Mouse (Mus musculus) kidney, embryonic 15.5 days (tissue): ENCODE results near the gene Whrn. TPM values are rescaled to one million over a fixed set of nuclear protein-coding genes. Genes with fewer than 3 reads are reported as not detected.

Experiments
- ATAC-seq: fragments of 200-750 bp; cut with Nextera tagmentation; replicated peaks from 2 replicates; pipeline ENCODE4 v1.8.0; 2017; ENCODE audit warnings: moderate TSS enrichment; ENCODE audit not compliant: low FRiP score
- H3K27ac ChIP-seq: fragments of 300-500 bp; sonication (generic); 2 replicates; pipeline ENCODE4 v1.5.1; 2015; ENCODE audit warnings: mild to moderate bottlenecking, inconsistent platforms
- H3K27me3 ChIP-seq: fragments of 300-500 bp; sonication (generic); 2 replicates; pipeline ENCODE4 v1.6.1; 2015; ENCODE audit warnings: inconsistent platforms
- H3K36me3 ChIP-seq: fragments of 300-500 bp; sonication (generic); 2 replicates; pipeline ENCODE4 v1.6.1; 2015; ENCODE audit warnings: inconsistent platforms
- H3K4me1 ChIP-seq: fragments of 300-500 bp; sonication (generic); 2 replicates; pipeline ENCODE4 v1.6.1; 2015; ENCODE audit warnings: inconsistent platforms
- H3K4me2 ChIP-seq: fragments of 300-500 bp; sonication (generic); 2 replicates; pipeline ENCODE4 v1.6.1; 2015; ENCODE audit warnings: moderate library complexity, mild to moderate bottlenecking, inconsistent platforms
- H3K4me3 ChIP-seq: fragments of 300-500 bp; sonication (generic); replicated peaks from 2 replicates; pipeline ENCODE4 v1.5.1; 2015; ENCODE audit warnings: mild to moderate bottlenecking, inconsistent platforms
- H3K9ac ChIP-seq: fragments of 300-500 bp; sonication (generic); 2 replicates; pipeline ENCODE4 v1.6.1; 2015; ENCODE audit warnings: mild to moderate bottlenecking, inconsistent platforms
- H3K9me3 ChIP-seq: fragments of 300-500 bp; sonication (generic); replicated peaks from 2 replicates; pipeline ENCODE4 v1.6.1; 2016; ENCODE audit warnings: inconsistent platforms
- WGBS: fragments of 180-500 bp; shearing (Covaris S2); methylation state at CpG from one replicate; pipeline ENCODE4 v1.1.7; 2015; ENCODE audit warnings: mixed read lengths; 5-methylcytosine and 5-hydroxymethylcytosine counted together
- polyA plus RNA-seq: library from polyadenylated mRNA; unstranded; fragments of >200 nt; fragmentation: Nextera tagmentation; extraction: Ambion mirVana; gene quantifications from 2 replicates; pipeline ENCODE4 v1.2.1, GENCODE M21; 2015

Whrn gene
- polyA plus RNA-seq, 1 experiment from 2014 or later = 6.1 TPM

DNA sequence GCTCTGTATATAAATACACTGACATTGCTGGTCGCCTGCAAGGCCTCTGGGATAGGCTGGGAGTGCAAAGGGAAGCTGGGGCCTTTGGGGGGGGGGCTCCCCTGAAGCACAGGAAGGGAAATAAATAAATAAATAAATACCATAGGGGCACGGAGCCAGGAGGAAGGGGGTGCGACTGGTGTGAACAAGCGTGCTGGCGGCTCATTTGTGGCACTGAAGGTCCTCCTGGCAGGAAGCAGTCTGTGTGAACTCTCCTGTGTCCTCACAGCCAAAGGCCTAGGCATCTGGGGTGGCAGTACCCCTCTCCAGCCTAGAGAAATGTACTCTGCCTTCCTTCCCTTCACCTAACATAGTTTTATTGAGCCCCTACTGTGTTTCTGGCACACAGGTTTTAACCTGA, 80.8 kb downstream of the Whrn start:
- Histone ChIP-seq H3K27ac (no peak overlapping the region), H3K9me3 (no peaks in the 10 kb centered on the region), H3K36me3 (no peaks in the 10 kb centered on the region), H3K4me3 (no peak overlapping the region), H3K9ac (no peak overlapping the region), H3K27me3 (no peaks in the 10 kb centered on the region), H3K4me1 (peaks cover 28% of the 10 kb centered on the region), H3K4me2 (no peak overlapping the region)
- 71% methylated on average over 5 of the region's 5 CpGs for WGBS
- ATAC-seq = no peak

DNA sequence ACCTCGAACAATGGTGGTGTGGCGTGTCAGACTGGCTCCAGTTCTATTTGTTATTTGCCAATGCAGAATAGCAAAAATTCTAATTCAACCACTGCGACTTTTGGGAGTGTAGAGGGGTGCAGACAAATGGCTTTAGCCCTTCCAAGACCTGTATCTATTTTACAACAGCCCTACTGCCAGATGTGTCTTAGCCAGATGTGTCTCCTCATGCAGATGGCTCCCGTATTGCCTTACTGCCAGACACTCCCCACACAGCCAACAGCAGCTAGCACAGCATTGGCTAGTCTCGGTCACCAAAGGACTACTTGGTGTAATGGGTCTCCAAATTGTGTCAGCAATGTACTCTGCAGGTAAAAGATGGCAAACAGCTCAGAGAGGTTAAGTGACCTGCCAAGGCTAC, 84.6 kb downstream of the Whrn start:
- no peaks in the 10 kb centered on the region for H3K36me3 ChIP-seq
- peak overlapping the region; percentile 97 for H3K4me2 ChIP-seq
- peaks cover 5% of the 10 kb centered on the region; the same call in 1 of the 2 replicates for H3K27me3 ChIP-seq
- H3K4me1 ChIP-seq = peaks cover 30% of the 10 kb centered on the region
- H3K27ac ChIP-seq = no peak overlapping the region
- H3K9ac ChIP-seq = no peak overlapping the region
- 50% methylated on average over 5 of the region's 5 CpGs for WGBS
- no peaks in the 10 kb centered on the region for H3K9me3 ChIP-seq
- ATAC-seq = no peak
- H3K4me3 ChIP-seq = no peak overlapping the region

DNA sequence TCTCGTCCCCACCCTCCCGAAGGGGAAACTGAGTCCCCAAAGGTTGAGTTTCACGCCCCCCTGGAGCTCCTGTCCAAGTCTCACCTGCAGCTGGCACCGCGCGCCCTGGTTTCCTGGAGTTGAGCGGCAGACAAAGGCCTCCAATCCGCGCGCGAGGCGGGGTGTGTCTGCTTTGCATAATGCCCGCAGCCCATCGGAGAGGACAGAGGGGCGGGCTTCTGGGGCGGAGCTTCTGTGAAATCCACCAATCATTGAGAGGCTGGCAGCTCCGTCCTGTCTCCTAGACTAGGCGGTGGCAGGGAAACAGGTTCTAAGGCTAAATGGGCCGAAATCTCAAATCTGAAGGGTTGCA, 85.2 kb downstream of the Whrn start:
- H3K4me2 ChIP-seq = peak overlapping the region; percentile 97
- H3K9ac ChIP-seq = peak overlapping the region; percentile 34
- H3K27ac ChIP-seq = 0 out of 2 replicates have a peak overlapping the region, but pooled peaks have one; percentile 48

DNA sequence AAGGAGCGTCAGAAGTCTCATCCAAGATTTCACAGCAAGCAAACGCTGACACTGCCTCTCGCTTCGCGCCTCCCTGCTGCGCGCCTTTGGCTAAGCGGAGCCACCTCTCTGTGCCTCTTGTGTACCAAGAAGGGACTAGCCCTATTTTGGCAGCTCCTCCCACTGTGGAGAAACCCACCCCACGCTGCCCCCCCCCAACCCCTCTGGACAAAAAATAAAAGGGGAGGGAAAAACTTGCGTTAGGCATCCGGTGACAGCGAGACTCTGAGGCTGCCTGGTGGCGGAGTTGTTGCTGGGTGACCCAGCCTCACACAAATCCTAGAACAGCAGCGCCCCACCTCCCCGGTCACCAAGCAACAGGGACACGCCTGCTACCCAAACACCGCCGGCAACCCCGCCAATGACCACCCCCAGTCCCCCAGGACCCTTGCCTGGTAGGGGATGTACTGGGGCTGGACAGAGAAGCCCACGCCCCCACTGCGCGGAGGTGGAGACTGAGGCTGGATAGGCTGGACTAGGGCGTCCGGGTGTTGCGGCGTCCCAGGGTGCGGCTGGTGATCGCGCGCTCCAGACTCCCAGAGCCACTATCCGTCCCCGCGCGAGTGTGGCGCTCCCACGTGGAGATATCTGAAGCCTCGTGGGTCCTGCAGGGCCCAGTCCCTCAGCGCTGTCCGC, 85.7 kb downstream of the Whrn start:
- peak overlapping the region; percentile 34 for H3K9ac ChIP-seq
- no peaks in the 10 kb centered on the region for H3K36me3 ChIP-seq
- no peaks in the 10 kb centered on the region for H3K9me3 ChIP-seq
- H3K4me3 ChIP-seq = peak overlapping the region; percentile 53
- H3K4me1 ChIP-seq = peaks cover 38% of the 10 kb centered on the region
- peak; percentile 82 for ATAC-seq
- H3K4me2 ChIP-seq = peak overlapping the region; percentile 97
- peaks cover 5% of the 10 kb centered on the region; the same call in 1 of the 2 replicates for H3K27me3 ChIP-seq
- WGBS = under 1% methylated on average over 39 of the region's 39 CpGs
- peak overlapping the region; percentile 48; the same call in 1 of the 2 replicates for H3K27ac ChIP-seq

More for the DNA sequence above, 85.2 kb downstream of the Whrn start:
- Histone ChIP-seq H3K4me1 (peaks cover 33% of the 10 kb centered on the region), H3K27me3 (peaks cover 5% of the 10 kb centered on the region; the same call in 1 of the 2 replicates), H3K4me3 (peak overlapping the region; percentile 53), H3K9me3 (no peaks in the 10 kb centered on the region), H3K36me3 (no peaks in the 10 kb centered on the region)
- under 1% methylated on average over 19 of the region's 19 CpGs for WGBS
- ATAC-seq = peak; percentile 93

DNA sequence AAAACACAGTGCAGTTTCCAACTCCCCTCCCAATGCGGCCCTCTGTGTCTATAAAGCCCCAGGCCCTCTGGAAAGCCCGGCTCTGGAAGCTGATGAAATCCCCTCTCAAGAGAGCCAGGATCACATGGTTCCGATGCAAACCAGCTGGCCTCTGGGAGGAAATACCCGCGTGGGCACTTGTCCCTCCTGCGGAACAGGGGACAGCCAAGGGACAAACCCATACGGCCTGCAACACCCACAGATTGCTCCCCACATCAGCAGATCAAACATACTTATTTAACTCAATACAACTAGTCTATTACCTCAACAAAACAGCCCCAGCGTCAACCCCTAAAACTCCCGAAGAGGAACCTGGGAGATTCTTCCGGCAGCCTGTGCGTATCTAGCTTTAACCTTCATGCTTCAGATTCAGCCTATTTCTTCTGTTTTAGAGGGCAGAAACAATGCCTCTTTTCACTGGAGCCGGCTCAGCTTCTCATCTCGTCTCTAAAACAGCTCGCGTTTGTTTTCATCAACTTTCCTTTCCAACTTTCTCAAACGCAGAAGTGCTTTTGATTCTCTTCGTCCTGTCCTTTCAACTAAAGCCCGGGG, 86.4 kb downstream of the Whrn start:
- Histone ChIP-seq H3K4me1 (peaks cover 44% of the 10 kb centered on the region), H3K4me2 (peak overlapping the region; percentile 97), H3K36me3 (no peaks in the 10 kb centered on the region), H3K9ac (peak overlapping the region; percentile 34), H3K27me3 (peaks cover 5% of the 10 kb centered on the region; the same call in 1 of the 2 replicates), H3K27ac (peak overlapping the region; percentile 48; the same call in 1 of the 2 replicates), H3K9me3 (no peaks in the 10 kb centered on the region), H3K4me3 (peak overlapping the region; percentile 53)
- ATAC-seq = no peak
- WGBS = 4% methylated on average over 18 of the region's 18 CpGs

DNA sequence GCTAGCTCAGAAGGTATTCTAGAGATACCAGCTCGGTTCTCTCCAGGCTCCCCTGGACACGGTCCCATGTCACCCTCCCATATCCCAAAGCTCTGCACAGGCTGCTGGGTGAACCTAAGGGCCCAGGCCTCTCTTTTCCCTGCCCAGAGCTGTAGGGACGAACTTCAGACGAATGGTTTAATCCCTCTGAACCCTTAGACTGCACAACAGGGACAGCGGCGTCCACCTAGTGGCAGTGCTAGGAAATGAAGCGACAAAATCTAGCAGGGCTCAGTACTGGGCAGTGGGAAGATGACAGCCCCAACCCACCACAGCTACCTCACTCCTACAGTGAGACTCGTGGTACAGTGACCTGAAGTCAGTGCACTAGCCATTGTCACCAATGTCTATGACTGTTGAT, 87.1 kb downstream of the Whrn start:
- WGBS = 6% methylated on average over 8 of the region's 8 CpGs
- H3K27me3 ChIP-seq = peaks cover 5% of the 10 kb centered on the region; the same call in 1 of the 2 replicates
- H3K4me1 ChIP-seq = peaks cover 52% of the 10 kb centered on the region
- ATAC-seq = peak; percentile 41; the same call in 1 of the 2 replicates
- H3K9me3 ChIP-seq = no peaks in the 10 kb centered on the region
- peak overlapping the region; percentile 53; the same call in 1 of the 2 replicates for H3K4me3 ChIP-seq
- H3K4me2 ChIP-seq = peak overlapping the region; percentile 97
- no peaks in the 10 kb centered on the region for H3K36me3 ChIP-seq
- no peak overlapping the region; the same call in 1 of the 2 replicates for H3K27ac ChIP-seq
- no peak overlapping the region for H3K9ac ChIP-seq

DNA sequence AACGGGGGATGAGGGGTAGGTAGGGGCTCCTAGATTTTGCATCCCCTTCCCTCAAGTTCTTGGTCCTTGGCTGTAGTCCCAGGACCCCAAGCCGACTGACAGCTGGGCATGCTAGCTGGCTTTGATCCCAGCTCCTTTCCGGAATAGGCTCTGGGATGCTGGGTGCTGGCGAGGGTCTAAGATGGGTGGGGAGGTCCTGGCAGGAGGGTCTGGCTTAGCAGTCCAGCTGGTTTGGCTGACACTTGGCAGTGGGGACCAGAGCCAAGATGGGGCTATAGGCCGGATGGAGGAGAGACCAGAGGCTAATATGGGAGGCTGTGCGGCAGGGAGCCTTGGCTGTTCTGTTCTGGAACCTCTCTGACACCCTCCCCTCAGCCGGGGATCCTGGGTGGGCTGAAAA, 87.5 kb downstream of the Whrn start:
- Histone ChIP-seq H3K36me3 (no peaks in the 10 kb centered on the region), H3K9me3 (no peaks in the 10 kb centered on the region), H3K4me3 (no peak overlapping the region), H3K9ac (no peak overlapping the region), H3K4me2 (peak overlapping the region; percentile 20; the same call in 1 of the 2 replicates), H3K27me3 (peaks cover 5% of the 10 kb centered on the region; the same call in 1 of the 2 replicates), H3K4me1 (peaks cover 56% of the 10 kb centered on the region), H3K27ac (no peak overlapping the region; the same call in 1 of the 2 replicates)
- WGBS = 69% methylated on average over 7 of the region's 7 CpGs
- no peak for ATAC-seq

DNA sequence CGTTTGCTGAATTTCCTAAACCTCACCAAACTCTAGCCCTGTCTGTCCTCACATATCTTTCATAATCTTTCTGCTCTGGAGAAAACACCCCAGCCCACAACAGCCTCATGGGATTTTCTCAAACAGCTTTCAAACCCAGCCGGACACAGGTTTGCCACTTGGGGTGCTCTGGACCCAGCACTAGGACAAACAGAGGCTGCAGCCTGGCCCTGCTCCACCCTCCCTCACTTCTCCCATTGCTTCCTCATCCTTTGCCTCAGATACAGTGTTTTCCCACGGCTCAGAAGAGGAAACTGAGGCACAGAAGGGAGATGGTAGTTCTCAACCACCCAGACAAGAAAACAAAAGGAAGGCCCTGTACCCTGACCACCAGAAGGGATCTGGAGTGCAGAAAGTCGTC, 90.1 kb downstream of the Whrn start:
- Histone ChIP-seq H3K4me2 (no peak overlapping the region), H3K9me3 (no peaks in the 10 kb centered on the region), H3K4me1 (peaks cover 72% of the 10 kb centered on the region), H3K4me3 (no peak overlapping the region), H3K9ac (no peak overlapping the region), H3K27me3 (peaks cover 5% of the 10 kb centered on the region; the same call in 1 of the 2 replicates), H3K27ac (0 out of 2 replicates have a peak overlapping the region, but pooled peaks have one; percentile 94), H3K36me3 (no peaks in the 10 kb centered on the region)
- 51% methylated on average over 4 of the region's 4 CpGs for WGBS
- no peak for ATAC-seq

DNA sequence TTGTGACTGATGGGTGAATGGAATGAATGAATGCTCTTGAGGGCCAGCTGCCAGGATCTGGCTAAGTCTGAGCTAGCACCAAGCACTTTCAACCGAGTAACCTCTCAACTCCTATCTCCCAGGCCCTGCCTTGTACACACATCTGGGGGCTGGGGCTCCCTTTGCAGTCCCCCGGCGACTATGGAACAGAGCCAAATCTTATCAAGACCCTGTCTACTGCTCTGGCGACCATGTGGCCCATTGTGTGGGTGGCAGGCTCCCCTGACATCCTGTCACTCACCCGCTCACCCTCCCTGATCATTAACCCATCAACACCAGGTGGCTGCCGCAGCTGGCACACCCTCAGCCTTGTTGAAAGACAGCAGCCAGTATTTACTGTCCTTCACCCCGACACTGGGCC, 90.7 kb downstream of the Whrn start:
- H3K9me3 ChIP-seq = no peaks in the 10 kb centered on the region
- no peak overlapping the region for H3K4me3 ChIP-seq
- peaks cover 5% of the 10 kb centered on the region; the same call in 1 of the 2 replicates for H3K27me3 ChIP-seq
- no peak overlapping the region for H3K9ac ChIP-seq
- 10% methylated on average over 7 of the region's 7 CpGs for WGBS
- no peak overlapping the region for H3K4me2 ChIP-seq
- H3K27ac ChIP-seq = peak overlapping the region; percentile 94; the same call in 1 of the 2 replicates
- ATAC-seq = no peak
- peaks cover 71% of the 10 kb centered on the region for H3K4me1 ChIP-seq
- no peaks in the 10 kb centered on the region for H3K36me3 ChIP-seq

DNA sequence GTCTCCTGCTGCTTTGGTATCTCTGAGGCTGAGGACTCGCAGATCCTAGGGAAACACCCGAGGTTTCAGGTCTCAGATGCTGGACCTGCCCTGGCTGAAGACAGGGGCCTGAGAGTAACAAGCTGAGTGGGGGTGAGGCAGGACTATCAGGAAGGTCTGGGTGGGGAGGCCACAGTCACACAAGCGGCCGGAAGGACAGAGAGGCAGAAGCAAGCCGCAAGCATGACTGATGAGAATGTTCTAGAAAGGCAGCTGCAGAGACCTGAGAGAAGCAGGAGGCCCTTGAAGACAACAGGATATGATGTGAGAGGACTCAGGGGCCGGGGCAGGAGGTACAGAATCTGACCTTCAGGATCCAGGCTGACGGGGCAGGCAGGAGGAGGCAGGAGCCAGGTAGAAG, 91.6 kb downstream of the Whrn start:
- Histone ChIP-seq H3K27me3 (peaks cover 5% of the 10 kb centered on the region; the same call in 1 of the 2 replicates), H3K27ac (peak overlapping the region; percentile 94), H3K36me3 (no peaks in the 10 kb centered on the region), H3K9ac (0 out of 2 replicates have a peak overlapping the region, but pooled peaks have one; percentile 10), H3K4me2 (peak overlapping the region; percentile 60), H3K4me1 (peaks cover 71% of the 10 kb centered on the region), H3K9me3 (no peaks in the 10 kb centered on the region), H3K4me3 (no peak overlapping the region)
- 52% methylated on average over 7 of the region's 7 CpGs for WGBS
- ATAC-seq = no peak

DNA sequence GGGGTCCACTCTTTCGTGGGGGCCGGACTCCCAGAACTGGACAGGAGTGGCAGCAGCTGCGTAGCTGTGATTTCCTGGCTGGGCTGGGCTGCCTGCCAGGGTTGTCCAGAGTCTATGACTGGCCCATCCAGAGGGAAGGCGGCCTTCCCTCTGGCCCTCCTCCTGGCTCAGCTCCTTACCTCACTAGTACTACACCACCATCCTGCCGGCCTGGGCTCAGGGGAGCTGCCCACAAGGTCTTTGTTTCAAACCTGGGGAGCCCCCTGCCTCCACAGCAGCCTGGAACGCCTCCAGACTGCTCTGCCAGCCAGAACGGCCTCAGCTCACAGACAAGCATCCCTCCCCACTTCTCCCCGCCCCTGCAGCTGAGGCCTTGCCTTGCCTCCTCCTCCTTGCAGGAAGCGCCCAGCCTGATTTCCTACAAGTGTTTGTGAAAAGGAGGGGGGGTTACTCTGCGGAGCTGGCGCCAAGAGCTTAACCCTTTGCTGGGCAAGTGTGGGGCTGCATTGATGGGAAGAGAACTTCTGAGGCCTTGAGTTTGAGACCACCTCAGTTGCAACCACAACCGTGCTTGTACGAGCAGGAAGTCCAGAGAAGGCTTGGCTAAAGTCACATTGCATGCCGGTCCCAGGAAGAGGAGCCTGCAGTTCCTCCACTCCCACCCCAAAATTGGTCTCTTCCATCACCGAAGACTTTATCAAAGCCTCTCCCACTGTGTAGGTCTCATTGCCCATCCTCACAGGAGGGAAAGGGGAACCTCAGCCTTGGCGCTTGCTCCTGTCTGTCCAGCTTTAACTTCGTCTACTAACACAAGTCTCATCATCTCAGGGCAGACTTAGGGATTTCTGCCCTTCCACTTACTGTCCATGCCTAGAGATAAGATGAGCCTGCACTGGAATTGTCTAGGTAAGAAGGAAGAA, 92.5 kb downstream of the Whrn start, which contains the start of gene Akna:
Gene Akna, minus strand, starts transcription at position 315 of the 920 bp plus-strand sequence.
- Histone ChIP-seq H3K9me3 (no peaks in the 10 kb centered on the region), H3K27ac (peak within 1 kb of the TSS; percentile 94), H3K4me3 (peak within 1 kb of the TSS; percentile 45), H3K4me2 (peak within 1 kb of the TSS; percentile 60), H3K9ac (peak within 1 kb of the TSS; percentile 48), H3K36me3 (no peaks in the 10 kb centered on the region), H3K27me3 (peaks cover 3% of the 10 kb centered on the region; the same call in 1 of the 2 replicates), H3K4me1 (peaks cover 72% of the 10 kb centered on the region)
- WGBS = 8% methylated on average over 17 of the region's 17 CpGs
- ATAC-seq = peak; percentile 86
